Mouse (Mus musculus) stomach, embryonic 15.5 days (tissue): Measurements from ENCODE around the gene Tada2a. TPM values are rescaled to one million over a fixed set of nuclear protein-coding genes. Genes with fewer than 3 reads are reported as not detected.

Source experiments
- ATAC-seq: fragments of 200-750 bp; cut with Nextera tagmentation; 2 replicates; pipeline ENCODE4 v1.8.0; 2017; ENCODE audit warnings: low read depth, moderate number of reproducible peaks, moderate TSS enrichment; ENCODE audit not compliant: insufficient read depth, low FRiP score
- H3K27ac ChIP-seq: fragments of 300-500 bp; sonication (generic); 2 replicates; pipeline ENCODE4 v1.5.1; 2015; ENCODE audit warnings: mild to moderate bottlenecking, inconsistent platforms
- H3K27me3 ChIP-seq: fragments of 300-500 bp; sonication (generic); replicated peaks from 2 replicates; pipeline ENCODE4 v1.6.1; 2015; ENCODE audit warnings: inconsistent platforms
- H3K36me3 ChIP-seq: fragments of 300-500 bp; sonication (generic); 2 replicates; pipeline ENCODE4 v1.6.1; 2015; ENCODE audit warnings: inconsistent platforms
- H3K4me1 ChIP-seq: fragments of 300-500 bp; sonication (generic); 2 replicates; pipeline ENCODE4 v1.6.1; 2015; ENCODE audit warnings: inconsistent platforms
- H3K4me2 ChIP-seq: fragments of 300-500 bp; sonication (generic); 2 replicates; pipeline ENCODE4 v1.6.1; 2015; ENCODE audit warnings: mild to moderate bottlenecking, inconsistent platforms
- H3K4me3 ChIP-seq: fragments of 300-500 bp; sonication (generic); replicated peaks from 2 replicates; pipeline ENCODE4 v1.5.1; 2015; ENCODE audit warnings: inconsistent platforms
- H3K9ac ChIP-seq: fragments of 300-500 bp; sonication (generic); 2 replicates; pipeline ENCODE4 v1.6.1; 2015; ENCODE audit warnings: inconsistent platforms
- H3K9me3 ChIP-seq: fragments of 300-500 bp; sonication (generic); 2 replicates; pipeline ENCODE4 v1.6.1; 2016; ENCODE audit warnings: inconsistent platforms
- WGBS: fragments of 180-500 bp; shearing (Covaris S2); methylation state at CpG from one replicate; pipeline ENCODE4 v1.1.7; 2015; 5-methylcytosine and 5-hydroxymethylcytosine counted together
- polyA plus RNA-seq: library from polyadenylated mRNA; unstranded; fragments of >200 nt; fragmentation: Nextera tagmentation; extraction: Ambion mirVana; gene quantifications from 2 replicates; pipeline ENCODE4 v1.2.1, GENCODE M21; 2015

Gene Tada2a
- polyA plus RNA-seq, 1 experiment from 2014 or later: 25.8 TPM

- H3K9ac ChIP-seq: no peak overlapping the region
- H3K4me3 ChIP-seq: no peak overlapping the region
- peaks cover under 1% of the 10 kb centered on the region; the same call in 1 of the 2 replicates for H3K36me3 ChIP-seq
- H3K4me1 ChIP-seq: peaks cover 10% of the 10 kb centered on the region; the same call in 1 of the 2 replicates
- H3K27me3 ChIP-seq: no peaks in the 10 kb centered on the region
- H3K27ac ChIP-seq: peak overlapping the region; percentile 9; the same call in 1 of the 2 replicates
- no peak for ATAC-seq
- H3K9me3 ChIP-seq: no peaks in the 10 kb centered on the region
- H3K4me2 ChIP-seq: no peak overlapping the region
- 54% methylated on average over 7 of the region's 7 CpGs for WGBS
These were observed 55.3 kb downstream of the Tada2a start for GRCm38 (mm10) chr11:84073816-84074764.

- no peak overlapping the region for H3K4me2 ChIP-seq
- H3K27me3 ChIP-seq: no peaks in the 10 kb centered on the region; the same call in 1 of the 2 replicates
- H3K9me3 ChIP-seq: no peaks in the 10 kb centered on the region
- no peak overlapping the region for H3K9ac ChIP-seq
- peaks cover 10% of the 10 kb centered on the region; the same call in 1 of the 2 replicates for H3K4me1 ChIP-seq
- H3K36me3 ChIP-seq: no peaks in the 10 kb centered on the region
- ATAC-seq: no peak
- H3K4me3 ChIP-seq: no peak overlapping the region
- H3K27ac ChIP-seq: no peak overlapping the region
- 38% methylated on average over 9 of the region's 9 CpGs for WGBS
These were observed 56.3 kb downstream of the Tada2a start for GRCm38 (mm10) chr11:84072904-84073651.

- WGBS: 13% methylated on average over 11 of the region's 11 CpGs
- Histone ChIP-seq H3K36me3 (no peaks in the 10 kb centered on the region), H3K27me3 (no peaks in the 10 kb centered on the region; the same call in 1 of the 2 replicates), H3K4me1 (peaks cover 15% of the 10 kb centered on the region; the same call in 1 of the 2 replicates), H3K4me3 (peak within 1 kb of the TSS; percentile 56), H3K9ac (peak within 1 kb of the TSS; percentile 65; the same call in 1 of the 2 replicates), H3K27ac (peak within 1 kb of the TSS; percentile 33; the same call in 1 of the 2 replicates), H3K9me3 (no peaks in the 10 kb centered on the region), H3K4me2 (peak within 1 kb of the TSS; percentile 68)
- no peak for ATAC-seq
These were observed 60.4 kb downstream of the Tada2a start, which contains the start of gene Dusp14 for GRCm38 (mm10) chr11:84069034-84069370. Dusp14 (minus strand) TSS chr11:84069261.

GRCm38 (mm10) chr11:84068191-84069033 lies 61.0 kb downstream of the Tada2a start:
- Histone ChIP-seq H3K4me1 (peaks cover 12% of the 10 kb centered on the region; the same call in 1 of the 2 replicates), H3K27ac (peak overlapping the region; percentile 33; the same call in 1 of the 2 replicates), H3K4me2 (peak overlapping the region; percentile 68), H3K27me3 (no peaks in the 10 kb centered on the region; the same call in 1 of the 2 replicates), H3K9me3 (no peaks in the 10 kb centered on the region), H3K4me3 (peak overlapping the region; percentile 56), H3K9ac (peak overlapping the region; percentile 65; the same call in 1 of the 2 replicates), H3K36me3 (no peaks in the 10 kb centered on the region)
- WGBS: 2% methylated on average over 48 of the region's 63 CpGs
- peak; percentile 62; the same call in 1 of the 2 replicates for ATAC-seq

- Histone ChIP-seq H3K27me3 (no peaks in the 10 kb centered on the region; the same call in 1 of the 2 replicates), H3K36me3 (no peaks in the 10 kb centered on the region), H3K4me3 (peak overlapping the region; percentile 56), H3K9ac (peak overlapping the region; percentile 65; the same call in 1 of the 2 replicates), H3K9me3 (no peaks in the 10 kb centered on the region), H3K4me1 (0 out of 2 replicates have a peak, but pooled peaks cover 10% of the 10 kb centered on the region), H3K4me2 (peak overlapping the region; percentile 68), H3K27ac (peak overlapping the region; percentile 33; the same call in 1 of the 2 replicates)
- WGBS: 3% methylated on average over 21 of the region's 21 CpGs
- ATAC-seq: peak; percentile 28; the same call in 1 of the 2 replicates
These were observed 61.6 kb downstream of the Tada2a start for GRCm38 (mm10) chr11:84067720-84068190.

- H3K4me1 ChIP-seq: 0 out of 2 replicates have a peak, but pooled peaks cover 10% of the 10 kb centered on the region
- H3K4me3 ChIP-seq: peak overlapping the region; percentile 56
- peak; percentile 34; the same call in 1 of the 2 replicates for ATAC-seq
- no peaks in the 10 kb centered on the region; the same call in 1 of the 2 replicates for H3K27me3 ChIP-seq
- no peak overlapping the region for H3K27ac ChIP-seq
- H3K36me3 ChIP-seq: no peaks in the 10 kb centered on the region
- 7% methylated on average over 18 of the region's 18 CpGs for WGBS
- H3K4me2 ChIP-seq: peak overlapping the region; percentile 68
- H3K9me3 ChIP-seq: no peaks in the 10 kb centered on the region
- H3K9ac ChIP-seq: no peak overlapping the region
These were observed 62.3 kb downstream of the Tada2a start for GRCm38 (mm10) chr11:84066927-84067645.

DNA sequence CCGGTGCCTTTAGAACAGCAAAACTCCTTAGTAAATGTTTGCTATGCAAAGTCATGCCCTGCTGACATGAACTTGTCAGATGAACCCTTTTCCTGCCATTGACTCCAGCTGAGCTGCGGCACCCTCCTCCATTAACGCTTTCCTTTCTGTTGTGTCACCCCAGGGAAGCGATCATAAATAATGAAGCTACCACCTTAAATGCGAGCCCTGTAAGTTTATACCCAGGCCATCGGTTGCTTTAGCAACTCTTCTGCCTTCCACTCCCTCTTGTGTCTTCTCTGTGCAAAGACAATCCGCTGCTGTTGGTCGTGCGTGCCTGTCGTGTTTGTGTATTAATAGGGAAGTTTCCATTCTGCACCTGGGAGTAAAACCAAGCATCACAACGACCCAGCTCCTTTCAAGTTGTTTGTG lies 63.3 kb downstream of the Tada2a start:
- WGBS: 3% methylated on average over 11 of the region's 11 CpGs

GRCm38 (mm10) chr11:84063631-84064209 lies 65.7 kb downstream of the Tada2a start:
- 80% methylated on average over 3 of the region's 3 CpGs for whole genome bisulfite sequencing
- no peak overlapping the region for H3K4me2 ChIP-seq
- 0 out of 2 replicates have a peak, but pooled peaks have one; percentile 33 for ATAC-seq
- no peak overlapping the region; the same call in 1 of the 2 replicates for H3K27ac ChIP-seq
- H3K4me1 ChIP-seq: 0 out of 2 replicates have a peak, but pooled peaks cover 10% of the 10 kb centered on the region
- H3K4me3 ChIP-seq: no peak overlapping the region
- H3K36me3 ChIP-seq: no peaks in the 10 kb centered on the region
- H3K27me3 ChIP-seq: no peaks in the 10 kb centered on the region; the same call in 1 of the 2 replicates
- H3K9ac ChIP-seq: no peak overlapping the region
- H3K9me3 ChIP-seq: no peaks in the 10 kb centered on the region

More for the DNA sequence above, 63.3 kb downstream of the Tada2a start:
- Histone ChIP-seq H3K4me1 (0 out of 2 replicates have a peak, but pooled peaks cover 10% of the 10 kb centered on the region), H3K4me2 (peak overlapping the region; percentile 15; the same call in 1 of the 2 replicates), H3K27me3 (no peaks in the 10 kb centered on the region; the same call in 1 of the 2 replicates), H3K4me3 (no peak overlapping the region), H3K27ac (no peak overlapping the region), H3K36me3 (no peaks in the 10 kb centered on the region), H3K9me3 (no peaks in the 10 kb centered on the region), H3K9ac (no peak overlapping the region)
- ATAC-seq: no peak

DNA sequence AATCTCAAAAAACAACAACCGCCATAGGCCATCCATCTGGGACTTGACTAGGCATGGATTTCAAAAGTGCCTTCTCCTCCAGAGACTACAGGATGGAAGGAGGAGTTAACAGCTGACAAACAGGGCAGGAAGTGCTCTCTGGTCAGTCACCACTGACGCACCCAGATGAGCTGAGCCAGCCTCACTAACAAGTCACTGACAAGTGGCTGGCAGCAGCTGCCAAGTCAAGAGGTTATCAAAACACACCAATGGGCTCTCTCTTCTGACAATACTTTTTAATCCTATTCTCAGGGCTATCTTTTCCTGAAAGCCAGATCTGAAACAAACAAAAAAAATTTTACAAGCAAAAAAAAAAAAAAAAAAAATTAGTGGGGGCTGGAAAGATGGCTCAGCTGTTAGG lies 66.6 kb downstream of the Tada2a start:
- Histone ChIP-seq H3K27me3 (no peaks in the 10 kb centered on the region), H3K4me2 (no peak overlapping the region), H3K9ac (no peak overlapping the region), H3K36me3 (no peaks in the 10 kb centered on the region), H3K9me3 (no peaks in the 10 kb centered on the region), H3K4me1 (0 out of 2 replicates have a peak, but pooled peaks cover 10% of the 10 kb centered on the region), H3K27ac (no peak overlapping the region), H3K4me3 (no peak overlapping the region)
- ATAC-seq: no peak
- 52% methylated on average over 2 of the region's 2 CpGs for WGBS

GRCm38 (mm10) chr11:84061881-84062280 lies 67.5 kb downstream of the Tada2a start:
- H3K27ac ChIP-seq: no peak overlapping the region

More at GRCm38 (mm10) chr11:84061881-84062280, 67.5 kb downstream of the Tada2a start:
- Histone ChIP-seq H3K9ac (no peak overlapping the region), H3K4me2 (no peak overlapping the region), H3K27me3 (no peaks in the 10 kb centered on the region), H3K9me3 (no peaks in the 10 kb centered on the region), H3K36me3 (no peaks in the 10 kb centered on the region), H3K4me1 (0 out of 2 replicates have a peak, but pooled peaks cover 4% of the 10 kb centered on the region), H3K4me3 (no peak overlapping the region)
- WGBS: 77% methylated on average over 2 of the region's 2 CpGs
- no peak for ATAC-seq
